Mouse (Mus musculus) adrenal gland, adult 2 months (tissue): ENCODE measurements around the gene Exoc4. TPM values are rescaled to one million over a fixed set of nuclear protein-coding genes. Genes with fewer than 3 reads are reported as not detected.

Source experiments
- DNase-seq: peaks from one replicate; pipeline ENCODE4 v3.0.0; 2021
- polyA plus RNA-seq: library from polyadenylated mRNA; depleted of rRNA; stranded (reverse); fragments of >200 nt; gene quantifications from 2 replicates; pipeline ENCODE4 v1.2.3, GENCODE M21; 2012
- total RNA-seq, 2 experiments: library from RNA; stranded (reverse); gene quantifications; 2 replicates each; pipeline ENCODE4 v1.2.3; 2021

The Exoc4 gene
- total and polyA plus RNA-seq, 3 experiments = 6.0 to 42.4 (median 40.4) TPM

DNA sequence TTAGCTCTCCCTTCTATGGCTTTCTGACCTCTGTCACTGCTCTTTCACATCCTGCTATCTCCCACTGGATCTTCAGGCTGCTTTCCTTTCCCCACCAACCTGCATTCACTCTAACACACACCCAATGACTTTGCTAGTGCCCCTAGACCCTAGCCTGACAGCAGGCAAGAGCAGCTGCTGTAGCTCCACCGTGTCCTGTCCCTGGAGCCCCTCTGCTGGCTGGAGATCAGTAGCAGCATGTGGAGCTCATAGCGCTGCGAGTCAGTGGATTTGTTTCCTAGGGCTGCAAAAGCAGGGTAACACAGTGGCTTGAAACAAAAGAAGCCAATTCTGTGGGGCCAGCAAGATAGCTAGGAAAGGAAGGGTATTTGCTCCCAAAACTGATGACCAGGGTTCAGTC lies 515.1 kb downstream of the Exoc4 start:
- DNase-seq = no peak

DNA sequence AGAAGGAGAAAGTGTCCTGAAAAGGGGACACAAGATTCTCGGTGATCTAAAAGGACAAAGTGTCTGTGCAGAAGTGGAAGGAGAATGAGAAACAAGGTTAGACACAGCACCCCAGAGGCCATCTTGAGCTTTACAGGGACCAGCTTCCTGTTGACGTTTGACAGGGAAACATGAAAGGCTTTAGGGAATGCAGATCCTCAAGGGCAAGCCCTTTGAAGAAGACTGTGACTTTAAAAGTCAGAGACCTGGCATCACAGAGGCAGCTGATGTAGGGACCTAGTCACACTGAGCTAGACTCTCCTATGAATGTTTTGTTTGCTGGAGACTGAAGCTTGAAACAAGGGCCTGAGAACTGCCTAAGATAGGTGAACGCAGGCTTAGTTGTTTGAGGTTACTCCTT lies 520.4 kb downstream of the Exoc4 start:
- DNase-seq = no peak

DNA sequence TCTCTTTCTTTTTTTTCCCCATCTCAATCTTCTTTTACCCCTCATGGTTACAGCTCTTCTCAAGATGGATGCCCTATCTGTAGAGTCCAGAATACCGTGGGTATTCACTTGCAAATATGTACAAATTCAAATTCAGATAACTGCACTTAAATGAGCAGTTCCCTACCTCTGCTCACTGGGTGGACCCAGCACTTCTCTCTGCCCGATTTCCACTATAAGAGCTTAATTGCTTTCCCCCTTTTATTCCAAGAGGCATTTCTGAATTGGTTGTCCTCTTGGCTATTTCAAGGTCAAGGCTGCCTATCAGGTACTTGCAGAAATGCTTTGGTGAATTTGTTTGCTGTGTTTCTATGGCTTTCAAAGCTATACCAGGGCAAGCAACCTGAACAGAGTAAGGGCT lies 521.1 kb downstream of the Exoc4 start:
- no peak for DNase-seq

DNA sequence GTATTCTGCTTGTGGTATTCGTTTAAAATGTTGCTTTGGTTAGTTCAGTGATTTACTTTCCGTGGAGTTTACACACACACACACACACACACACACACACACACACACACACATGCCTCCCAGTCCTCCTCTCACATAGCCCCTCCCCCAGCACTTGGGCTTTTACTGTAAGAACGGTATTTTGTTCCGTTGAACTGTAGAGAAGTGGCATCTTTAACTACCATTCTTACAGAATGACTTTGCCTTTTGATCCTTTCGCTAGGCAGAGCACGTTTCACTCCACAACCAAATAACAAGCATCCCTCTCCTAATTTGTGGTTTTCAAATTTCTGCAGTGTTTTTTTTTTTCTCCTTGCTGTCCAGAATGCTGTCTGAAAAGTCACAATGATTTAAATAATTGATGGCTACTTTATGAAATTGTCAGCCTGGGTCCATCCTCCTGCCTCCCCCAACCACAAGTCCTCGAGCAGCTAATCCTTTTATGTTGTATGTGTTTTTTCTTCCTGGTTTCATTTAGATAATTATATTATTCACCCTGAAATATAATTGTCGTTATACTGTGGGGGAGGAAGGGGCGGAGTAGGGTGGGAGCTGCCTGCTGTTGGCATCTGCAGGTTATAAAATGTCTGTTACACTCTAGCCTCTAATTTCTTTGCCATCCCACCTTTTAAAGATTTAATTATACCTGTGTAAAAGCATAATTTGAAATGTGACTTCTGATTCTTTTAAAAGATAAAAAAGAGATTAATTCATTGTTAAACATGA lies 523.8 kb downstream of the Exoc4 start:
- no peak for DNase-seq

DNA sequence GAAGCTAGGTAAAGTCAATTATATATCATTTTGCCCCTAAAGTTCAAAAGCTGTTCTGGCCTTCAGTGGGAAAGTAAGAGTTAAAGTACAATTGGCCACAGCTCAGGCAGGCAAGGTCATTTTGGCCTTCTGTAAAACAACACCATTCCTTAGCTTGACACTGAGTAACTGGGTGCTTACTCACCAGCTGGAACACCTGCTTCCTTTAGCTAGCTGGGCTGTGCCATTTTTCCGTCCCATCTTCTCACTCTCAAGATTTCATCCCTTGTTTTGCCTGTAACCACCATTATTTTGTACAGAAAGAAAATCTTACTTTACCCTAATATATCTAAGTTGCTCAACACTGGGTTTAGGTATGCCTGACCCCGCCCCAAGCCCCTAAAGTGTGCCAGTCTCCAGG lies 543.7 kb downstream of the Exoc4 start:
- peak; percentile 48 for DNase-seq

DNA sequence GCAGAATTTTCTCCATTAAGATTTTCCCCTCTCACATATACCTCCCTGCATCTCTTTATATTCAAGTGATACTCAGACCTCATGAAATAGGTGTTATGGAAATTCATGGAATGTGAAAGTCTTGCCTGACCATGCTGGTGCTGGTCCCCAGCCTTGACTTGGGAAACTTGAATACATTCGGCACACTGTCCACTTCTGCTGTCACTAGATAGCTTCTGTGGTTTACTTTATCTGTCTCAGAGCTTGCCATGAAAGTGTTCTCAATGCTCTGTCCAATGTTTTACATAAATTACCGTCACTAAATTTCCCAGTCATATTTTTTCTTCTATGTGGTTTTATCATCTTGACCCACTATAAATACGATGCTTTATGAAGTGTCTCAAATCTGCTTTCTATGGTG lies 552.4 kb downstream of the Exoc4 start:
- DNase-seq = no peak

DNA sequence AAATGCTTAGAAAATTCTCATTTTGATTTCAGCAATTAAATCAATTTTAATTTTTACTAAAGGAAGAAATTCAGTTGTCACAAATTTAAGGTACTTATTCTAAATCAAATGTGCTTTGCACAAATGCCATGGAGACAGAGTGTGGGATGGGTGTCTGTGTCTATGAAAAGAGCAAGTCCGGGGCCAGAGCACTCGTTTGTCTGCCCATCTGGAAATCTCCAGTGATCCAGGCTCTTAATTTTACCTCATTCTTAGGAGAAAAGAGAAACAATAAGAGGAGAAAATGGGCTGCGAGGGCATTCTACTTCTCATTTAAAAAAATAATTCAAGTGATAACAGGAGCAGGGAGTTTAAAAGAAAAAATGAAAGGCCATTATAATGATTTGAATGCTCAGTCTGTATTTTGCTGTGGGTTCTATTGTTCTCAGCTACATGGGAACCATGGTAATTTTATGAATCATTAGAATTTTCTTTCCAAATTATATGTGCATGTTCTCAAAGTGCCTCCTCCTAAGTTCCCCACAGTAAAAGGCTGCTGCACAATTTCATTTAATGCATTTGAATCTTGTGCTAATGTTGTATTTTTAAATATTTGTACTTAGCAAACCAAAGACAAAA lies 554.7 kb downstream of the Exoc4 start:
- no peak for DNase-seq

DNA sequence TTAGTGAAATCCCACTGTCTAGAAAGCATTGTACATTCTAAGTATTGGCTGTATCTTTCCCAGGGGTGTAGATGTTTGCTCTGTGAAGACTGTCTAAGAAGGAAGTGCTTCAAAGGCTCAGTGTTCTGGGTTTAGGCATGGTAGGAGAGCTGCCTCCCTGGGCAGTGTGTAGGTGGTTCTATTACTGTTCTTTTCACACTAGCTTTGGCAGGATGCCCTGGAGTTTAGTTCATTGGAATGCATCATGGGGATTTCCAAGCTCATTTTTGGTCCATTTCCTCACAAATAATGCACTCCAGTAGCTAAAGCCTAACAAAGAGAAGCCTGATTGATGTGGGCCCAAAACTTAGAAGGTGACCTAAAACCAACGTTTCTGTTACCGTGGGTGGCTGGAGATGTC lies 555.9 kb downstream of the Exoc4 start:
- DNase-seq = peak; percentile 17

DNA sequence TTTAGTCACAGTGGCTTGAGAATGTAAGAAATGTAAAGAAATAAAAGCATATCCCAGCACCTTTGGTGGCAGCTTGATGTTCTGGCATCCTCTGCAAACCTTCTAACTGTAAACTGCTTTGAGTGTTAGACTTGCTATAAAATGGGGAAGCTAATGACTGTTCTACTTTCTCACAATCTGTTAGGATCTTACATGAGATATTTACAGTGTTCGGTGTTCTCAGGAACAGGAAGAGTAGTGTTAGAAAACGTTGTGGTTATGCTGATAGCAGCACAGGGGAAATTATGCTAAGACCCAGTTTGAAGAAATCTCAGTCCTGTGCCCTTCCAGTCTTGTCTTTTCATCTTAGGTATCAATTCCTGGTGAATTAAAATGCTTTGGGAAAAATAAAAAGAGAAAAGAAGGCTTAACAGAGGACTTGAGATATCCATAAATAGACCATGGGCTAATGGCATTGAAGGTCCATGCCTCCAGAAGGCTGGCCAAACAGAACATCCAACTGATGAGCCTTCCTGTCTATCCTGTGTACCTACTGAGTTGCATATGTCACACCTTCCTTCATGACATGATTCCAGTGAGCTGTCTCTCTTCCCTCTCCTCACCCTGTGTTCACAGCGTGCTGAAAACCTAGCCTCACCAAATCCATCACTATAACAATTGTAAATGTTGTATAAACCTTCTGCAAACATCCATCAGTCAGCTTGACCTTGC lies 557.3 kb downstream of the Exoc4 start:
- no peak for DNase-seq

DNA sequence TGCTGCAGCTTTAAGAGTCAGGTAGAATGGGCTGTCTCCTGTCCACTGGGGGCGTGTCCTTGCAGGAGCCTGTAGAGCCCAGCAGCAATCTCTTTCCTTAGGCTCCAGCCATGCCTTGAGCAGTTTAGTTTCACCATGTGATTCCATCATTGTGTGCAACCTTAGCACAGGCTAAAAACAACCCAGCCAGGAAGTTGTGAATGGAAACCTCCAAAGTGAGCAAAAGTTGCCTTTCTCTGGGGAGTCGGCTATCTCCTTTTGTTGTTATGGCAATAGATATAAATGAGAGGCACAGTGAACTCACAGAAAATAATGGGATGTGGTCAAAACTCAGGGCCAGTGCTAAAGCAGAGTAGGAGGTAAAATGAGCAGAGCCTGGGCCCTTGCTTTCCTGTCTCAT lies 565.5 kb downstream of the Exoc4 start:
- DNase-seq = no peak

DNA sequence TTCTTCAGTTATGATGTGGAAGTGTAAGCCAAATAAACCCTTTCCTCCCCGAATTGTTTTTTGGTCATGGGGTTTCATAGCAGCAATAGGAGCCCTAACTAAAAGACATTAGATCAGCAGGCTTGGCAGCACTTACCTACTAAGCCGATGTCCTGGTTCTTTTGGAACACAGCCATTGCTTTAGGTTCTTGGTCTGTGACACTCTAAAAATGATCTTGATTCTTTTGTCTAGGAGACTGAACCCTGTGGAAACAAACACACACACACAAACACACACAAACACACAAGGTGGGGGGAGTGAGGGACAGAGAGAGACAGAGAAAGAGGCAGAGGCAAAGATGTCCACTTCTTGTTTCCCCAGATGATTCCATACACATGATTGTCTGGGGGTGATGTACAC lies 574.3 kb downstream of the Exoc4 start:
- no peak for DNase-seq

DNA sequence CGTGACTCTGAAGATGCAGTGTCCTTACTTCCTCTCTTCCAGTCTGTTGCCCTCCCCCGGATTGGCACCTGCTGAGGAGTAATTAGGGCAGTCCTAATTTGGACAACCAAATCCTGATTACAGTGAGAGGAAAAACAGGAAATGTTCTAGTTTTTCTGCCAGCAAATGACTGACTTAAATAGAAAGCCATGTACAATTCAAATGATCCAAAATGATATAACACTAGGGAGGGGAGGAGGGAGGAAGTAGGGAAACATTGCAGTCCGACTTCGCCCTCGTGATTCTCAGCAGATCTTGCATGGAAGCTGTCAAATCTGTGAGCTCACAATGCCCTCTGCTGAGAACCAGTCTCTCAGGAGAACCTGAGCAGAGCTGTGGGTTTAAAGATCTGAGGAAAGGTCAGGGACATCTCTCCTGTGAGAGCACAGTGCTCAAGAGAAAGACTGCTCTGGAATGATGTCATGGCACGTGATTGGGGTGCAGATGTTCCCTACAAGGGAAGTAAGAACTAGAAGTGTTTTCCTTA lies 575.0 kb downstream of the Exoc4 start:
- peak; percentile 66 for DNase-seq

DNA sequence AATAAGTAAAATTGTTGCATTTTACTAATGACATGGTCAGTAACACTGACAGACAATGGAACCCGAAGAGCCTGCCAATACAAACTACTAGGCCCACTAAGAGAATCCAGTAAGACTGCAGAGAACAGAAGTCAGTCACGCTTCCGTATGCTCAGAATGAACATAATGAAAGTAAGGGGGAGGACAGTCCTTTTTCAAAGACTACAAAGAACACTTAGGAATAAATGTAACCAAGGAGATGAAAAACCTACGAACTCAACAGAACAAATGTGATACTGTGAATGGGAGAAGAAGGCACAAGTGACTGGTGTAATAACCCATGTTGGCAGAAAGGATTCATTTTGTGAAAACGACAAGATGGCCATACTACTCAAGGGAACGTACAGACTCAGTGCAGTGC lies 579.6 kb downstream of the Exoc4 start:
- DNase-seq = no peak

DNA sequence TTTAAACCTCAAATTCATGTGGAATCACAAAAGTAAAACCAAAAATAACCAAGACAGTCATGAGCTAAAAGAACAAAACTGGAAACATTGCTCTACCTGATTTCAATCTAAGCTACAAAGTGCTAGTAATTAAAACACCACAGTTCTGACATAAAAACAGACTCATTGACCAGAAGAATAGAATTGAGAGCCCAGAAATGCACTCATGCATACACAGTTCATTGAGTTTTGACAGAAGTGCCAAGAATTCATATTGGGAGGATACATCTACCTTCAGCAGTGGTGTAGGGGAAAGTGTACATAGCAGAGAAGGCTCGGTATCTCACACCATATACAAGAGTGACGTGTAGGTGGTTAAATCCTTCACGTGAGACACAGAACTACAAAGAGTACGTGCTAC lies 580.4 kb downstream of the Exoc4 start:
- DNase-seq = no peak

DNA sequence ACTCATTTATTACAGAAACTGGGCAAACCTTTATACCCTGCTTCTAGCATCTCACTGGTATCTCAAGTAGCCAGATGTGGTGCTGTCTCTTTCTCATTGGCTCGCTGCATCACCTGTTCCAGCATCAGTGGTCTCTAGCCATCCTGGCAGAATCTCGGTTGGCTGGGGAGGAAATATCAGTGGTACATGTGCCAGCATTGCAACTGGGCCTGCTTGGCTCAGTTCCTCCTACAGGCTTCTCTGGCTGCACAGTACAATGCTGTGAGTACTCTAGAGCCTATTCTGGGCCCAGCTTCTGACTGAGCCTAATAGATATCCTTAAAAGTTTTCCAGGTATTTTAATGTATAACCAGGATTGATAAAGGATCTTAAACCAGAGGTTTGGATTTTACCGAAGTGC lies 582.4 kb downstream of the Exoc4 start:
- DNase-seq = no peak

DNA sequence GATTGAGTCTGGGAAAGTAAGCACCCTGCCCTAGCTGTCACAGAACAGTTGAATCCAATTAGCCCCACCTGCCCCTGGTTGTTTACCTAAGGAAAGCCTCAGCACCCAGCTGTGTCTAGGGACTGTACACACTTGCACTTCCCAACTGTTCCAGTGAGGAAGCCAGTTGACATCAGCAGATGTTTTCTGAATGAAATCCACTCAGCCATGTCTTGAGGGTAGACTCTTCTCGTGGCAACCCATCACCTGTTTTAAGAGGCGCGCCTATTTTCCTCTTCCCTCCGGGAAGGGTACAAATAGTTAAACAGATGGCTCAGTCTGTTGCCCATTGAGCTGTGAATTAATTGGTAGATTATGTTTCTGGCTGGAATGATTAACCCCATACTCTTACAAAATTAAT lies 584.1 kb downstream of the Exoc4 start:
- DNase-seq = no peak

DNA sequence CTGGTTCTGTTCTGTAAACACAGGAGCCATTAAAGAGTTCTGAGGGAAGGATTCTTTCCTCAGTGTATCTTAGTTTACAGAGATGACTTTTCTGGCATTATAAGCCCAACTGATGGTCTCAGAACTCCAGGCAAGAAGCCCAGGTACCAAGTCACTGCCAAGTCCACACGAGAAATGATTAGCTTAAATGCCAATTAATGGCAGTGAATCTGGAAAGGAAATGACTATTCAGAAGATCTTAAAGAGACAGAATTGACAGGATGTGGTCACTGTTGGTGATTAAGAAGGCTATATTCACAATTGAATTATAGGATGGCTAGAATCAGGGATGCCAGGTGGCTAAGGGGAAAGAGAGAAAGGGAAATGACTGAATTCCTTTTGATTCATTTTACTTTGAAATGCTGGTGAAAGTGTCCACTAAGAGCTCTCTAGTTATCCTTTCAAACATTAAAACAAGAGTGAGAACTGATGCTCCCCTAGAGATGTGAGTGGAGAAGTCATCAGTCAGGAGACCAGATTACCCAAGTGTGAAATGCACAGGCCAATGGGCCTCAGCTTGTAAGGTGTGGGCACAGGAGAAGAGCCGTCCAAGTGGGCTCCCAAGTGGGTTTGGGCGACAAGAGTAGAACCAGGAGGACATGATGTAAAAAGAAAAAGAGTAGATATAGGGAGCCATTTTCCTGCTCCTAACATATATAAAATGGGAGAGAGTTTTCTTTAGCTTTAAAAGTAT lies 587.3 kb downstream of the Exoc4 start:
- DNase-seq = no peak

DNA sequence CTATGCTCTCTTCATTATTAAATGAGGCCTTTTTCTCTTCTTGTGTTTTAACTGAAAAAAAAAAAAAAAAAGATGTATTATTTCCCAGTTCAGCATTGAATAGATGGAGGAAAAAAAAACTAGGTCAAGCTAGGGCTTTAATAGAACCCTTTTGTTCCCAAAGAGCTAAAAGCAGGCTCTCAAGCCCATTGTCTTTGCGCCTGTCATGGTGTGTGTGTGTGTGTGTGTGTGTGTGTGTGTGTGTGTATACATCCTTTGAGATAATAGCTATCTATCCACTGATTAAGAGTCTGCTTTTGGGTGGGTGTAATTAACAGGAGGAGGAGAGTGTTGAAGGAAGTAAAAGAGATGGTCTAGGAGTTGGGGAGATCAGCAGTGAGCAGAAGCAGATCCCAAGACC lies 594.0 kb downstream of the Exoc4 start:
- no peak for DNase-seq

DNA sequence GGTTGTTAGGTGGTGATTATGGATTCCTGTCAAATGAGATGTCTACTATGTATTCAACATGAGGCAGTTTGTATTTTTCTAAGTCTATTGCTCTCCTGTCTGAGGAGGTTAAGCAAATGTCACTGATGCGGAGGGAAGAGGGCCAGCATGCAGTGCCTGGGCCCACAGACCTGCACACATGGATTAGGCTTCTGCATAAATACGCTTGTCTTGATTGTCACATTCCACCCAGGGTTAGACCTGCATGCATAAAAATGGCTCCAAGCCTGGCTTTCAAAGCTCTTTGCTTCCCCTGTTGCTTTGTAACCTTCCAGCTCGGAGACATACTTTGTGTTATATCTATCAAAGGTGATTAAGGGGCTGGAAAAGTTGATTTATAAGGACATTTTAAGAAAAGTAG lies 610.2 kb downstream of the Exoc4 start:
- DNase-seq = no peak

DNA sequence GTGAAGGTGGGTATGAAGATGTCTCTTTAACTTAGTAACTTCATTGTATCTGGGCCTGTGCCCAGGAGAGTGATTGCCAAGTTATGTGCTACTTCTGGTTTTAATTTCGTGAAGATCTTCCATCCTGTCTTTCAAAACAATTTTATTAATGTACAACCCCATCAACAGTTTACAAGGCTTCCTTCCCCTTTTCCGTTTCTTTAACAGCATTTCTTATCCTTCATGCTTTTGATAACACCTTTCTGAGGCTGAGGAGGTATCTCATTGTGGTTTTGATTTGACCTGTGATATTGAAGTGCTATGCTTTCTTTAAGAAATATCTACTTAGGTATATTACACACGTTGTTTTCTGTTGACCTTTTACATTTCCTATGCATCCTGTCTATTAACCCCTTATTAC lies 616.9 kb downstream of the Exoc4 start:
- DNase-seq = no peak

DNA sequence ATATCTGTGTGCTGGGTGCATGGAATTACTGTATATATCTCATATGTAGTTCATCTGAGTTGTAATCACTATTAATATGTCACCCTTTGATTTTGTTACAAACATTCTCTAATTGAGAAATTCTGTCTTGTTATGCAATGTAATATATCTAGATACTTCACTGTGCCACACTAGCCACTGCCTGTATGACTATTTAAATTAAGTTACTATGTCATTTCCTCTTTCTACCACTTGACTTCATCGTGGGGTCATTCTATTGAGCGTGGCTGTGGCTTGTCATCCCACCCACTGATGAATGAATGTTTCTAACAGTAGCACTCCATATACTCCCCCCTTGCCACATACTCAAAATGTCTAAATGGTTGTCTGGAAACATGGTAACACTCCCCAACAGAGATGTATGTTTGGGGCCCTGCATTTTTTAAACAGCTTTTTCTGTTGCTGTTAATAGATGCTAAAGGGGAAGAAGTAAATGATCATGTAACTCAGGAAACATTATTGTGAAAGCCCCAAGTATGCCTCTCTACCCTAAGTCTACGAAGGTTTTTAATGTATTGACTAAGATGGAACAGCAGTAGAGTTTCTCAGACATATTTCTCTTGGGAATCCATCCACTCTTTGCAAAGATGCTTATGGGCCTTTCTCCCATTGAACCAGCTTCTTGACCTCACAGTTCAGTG lies 618.2 kb downstream of the Exoc4 start:
- DNase-seq = no peak

DNA sequence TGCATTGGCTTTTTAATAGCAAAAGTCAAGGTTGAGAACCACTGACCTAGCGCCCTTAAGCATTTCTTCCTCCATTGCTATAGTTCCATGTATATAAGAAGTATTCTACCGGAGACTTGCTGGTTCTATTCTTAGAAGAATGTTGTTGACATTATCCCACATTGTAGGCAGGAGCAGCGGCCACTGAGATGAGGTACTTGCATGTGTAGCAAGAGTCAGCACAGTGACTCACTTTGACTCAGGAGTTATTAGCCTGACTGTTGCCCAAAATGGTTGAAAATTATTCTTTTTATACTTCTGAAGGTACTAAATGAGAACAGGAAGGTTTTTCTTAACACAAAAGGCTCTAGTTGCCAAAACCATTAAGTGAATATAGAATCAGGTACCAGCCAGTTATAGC lies 620.4 kb downstream of the Exoc4 start:
- no peak for DNase-seq
